Mouse (Mus musculus) left cerebral cortex, adult 11 months (tissue): ENCODE results near the gene Rnf8.
"Not testable (repeated sequence)": the region's sequence is repeated elsewhere in the genome, so short reads cannot be mapped to it uniquely, and the experiment has no call there.

Source experiments
- DNase-seq: peaks from one replicate; pipeline ENCODE4 v3.0.0; 2022; ENCODE audit warnings: low spot score

Rnf8 gene

DNA sequence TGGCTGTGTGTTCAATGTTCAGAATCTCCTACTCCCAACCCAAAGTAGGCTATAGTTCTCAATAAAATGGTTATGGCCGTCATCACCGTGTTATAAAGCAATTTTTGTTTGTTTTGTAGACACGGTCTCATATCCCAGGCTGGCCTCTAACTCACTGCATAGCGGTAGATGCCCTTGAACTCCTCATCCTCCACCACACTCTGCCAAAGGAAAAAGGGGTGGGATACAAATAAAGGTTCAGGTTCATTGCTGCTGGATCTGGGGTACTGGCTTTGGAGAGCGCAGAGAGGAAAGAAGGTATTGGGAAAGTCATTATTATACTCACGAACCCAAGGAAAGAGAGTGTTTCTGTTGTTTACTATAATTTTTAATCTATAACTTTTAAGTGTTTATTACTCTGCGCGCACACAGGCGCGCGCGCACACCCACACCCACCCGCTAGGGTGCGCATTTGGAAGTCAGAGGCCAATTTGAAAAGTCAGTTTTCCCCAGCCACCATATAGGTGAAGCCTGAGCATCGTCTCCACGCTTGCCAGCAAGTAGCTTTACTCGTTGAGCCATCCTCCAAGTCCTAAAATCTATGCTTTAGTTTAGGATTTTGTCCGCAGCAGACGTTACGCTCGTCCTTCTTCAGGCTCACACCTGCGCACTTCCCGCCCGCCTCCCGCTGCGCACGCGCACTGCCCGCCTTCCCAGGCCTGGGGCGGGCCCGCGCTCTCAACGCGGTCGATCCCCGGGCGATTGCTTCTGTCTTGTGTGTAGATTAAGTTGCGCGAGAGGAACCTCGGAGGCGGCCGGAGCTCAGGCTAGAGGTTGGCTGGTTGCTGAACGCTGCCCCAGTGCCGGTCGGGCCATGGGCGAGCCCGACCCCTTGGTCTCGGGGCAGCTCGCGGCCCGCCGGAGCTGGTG, at the start of gene Rnf8, which contains the start of gene Gm28043:
Gene Rnf8 (plus strand): TSS at position 676 of the 909 bp plus-strand sequence.
Gene Gm28043 (plus strand): TSS at position 762 of the 909 bp plus-strand sequence.
- DNase-seq, result peak; percentile 87

DNA sequence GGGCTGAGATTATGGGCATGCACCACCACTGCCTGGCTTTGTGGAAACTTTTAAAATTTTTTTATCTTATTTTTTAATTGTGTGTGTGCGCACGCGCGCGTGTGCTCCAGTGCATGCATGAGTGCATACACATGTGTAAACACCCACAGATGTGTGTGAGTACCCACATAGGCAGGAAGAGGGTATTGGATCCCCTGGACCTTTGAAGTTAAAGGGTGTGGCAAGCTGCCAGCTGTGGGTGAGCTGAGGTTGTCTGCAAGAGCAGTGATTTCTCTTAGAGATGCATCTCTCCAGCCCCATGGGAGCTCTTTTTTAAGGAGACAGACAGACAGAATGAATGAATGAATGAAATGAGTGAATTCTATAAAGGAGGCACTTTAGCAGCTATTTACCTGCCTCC, 49.1 kb upstream of the Rnf8 start:
- no peak for DNase-seq

DNA sequence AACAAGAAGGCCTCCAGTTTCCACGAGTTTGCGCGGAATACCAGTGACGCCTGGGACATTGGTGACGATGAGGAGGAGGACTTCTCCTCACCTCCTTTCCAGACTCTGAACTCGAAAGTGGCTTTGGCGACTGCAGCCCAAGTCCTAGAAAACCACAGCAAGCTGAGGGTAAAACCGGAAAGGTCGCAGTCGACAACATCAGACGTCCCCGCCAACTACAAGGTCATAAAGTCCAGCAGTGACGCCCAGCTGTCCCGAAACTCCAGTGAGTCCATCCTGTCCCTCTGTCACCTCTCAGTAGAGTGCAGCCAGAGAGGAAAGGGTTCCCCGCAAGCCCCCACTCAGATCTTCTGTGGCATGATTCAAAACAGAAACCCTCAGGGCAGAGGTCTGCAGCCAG, 46.2 kb upstream of the Rnf8 start:
- no peak for DNase-seq

DNA sequence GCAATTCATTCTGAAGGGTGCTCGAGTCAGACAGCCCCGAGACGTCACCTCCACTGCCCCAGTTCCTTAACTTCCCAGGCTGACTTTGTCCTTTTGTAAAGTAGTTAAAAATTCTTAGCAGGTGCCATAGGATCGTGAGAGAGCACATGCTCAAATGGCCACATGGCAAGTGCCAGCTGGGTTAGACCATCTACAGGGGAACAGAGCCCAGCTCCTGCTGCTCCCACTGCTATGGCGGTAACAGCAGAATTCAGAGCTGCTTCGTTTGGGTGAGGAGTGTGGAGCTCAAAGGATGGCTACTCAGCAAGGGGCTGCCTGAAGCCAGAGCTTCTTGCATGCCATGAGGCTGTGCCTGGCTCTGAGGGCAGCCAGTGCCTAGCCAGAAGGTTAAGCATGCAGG, 44.8 kb upstream of the Rnf8 start:
- no peak for DNase-seq

DNA sequence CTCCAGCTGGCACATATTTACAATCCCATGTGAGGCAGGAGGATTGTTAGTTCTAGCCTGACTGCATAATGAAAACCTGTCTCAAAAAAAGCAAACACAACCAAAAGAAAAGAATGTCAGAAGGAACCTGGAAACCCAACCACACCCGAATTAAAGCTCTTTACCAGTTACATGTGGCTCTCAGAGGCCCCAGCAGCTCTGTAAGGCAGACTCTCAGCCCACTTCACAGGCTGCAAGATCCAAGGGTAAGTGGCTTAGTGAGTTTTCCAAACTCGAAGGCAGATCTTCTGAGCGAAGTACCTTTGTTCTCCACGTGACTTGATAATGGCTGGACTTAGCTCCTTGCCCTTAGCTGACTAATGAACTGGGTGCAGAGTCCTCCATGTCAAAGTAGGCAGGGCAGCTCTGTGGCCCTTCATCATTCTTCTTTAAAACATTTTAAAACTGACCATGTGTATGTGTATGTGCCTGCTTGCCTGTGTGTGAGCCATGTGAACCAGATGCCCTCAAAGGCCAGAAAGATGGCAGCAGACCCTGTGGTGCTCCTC, 34.9 kb upstream of the Rnf8 start:
- DNase-seq, result no peak

DNA sequence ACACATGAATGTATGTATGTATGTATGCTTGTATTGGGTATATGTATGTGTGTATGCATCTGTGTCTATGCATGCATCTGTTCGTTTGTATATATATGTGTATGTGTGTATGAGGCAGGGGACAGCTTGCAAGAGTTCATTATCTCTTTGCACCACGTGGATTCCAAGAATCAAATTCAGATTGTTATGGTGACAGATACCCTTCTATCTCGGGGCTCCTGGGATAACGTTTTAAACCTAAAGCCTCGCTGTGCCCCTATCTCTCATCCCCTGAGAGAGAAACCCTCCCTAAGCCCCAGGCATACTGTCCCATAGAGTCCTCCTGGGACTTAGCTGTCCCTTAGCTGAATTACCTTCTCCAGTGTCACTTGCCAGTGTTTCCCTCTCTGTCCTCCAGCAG, 31.0 kb upstream of the Rnf8 start:
- no peak for DNase-seq

DNA sequence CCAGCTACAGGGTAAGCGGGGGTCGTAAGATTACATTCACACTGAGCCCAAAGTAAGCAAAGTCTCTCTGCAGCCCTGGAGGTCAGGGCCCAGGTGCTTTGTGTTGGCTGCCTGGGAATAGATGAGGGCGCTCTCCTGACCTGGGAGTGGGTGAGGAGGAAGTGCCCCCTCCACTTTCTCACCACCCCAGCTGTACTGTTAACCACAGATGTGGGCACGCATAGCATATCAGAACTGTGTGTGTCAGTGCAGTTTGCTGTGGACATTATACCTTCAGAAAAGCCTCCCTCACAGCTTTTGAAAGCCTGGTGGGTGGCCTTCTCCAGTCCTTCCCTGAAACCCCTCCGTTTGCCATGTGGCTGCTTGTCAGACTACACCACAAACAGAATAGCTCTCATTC, 30.3 kb upstream of the Rnf8 start:
- DNase-seq, result no peak

DNA sequence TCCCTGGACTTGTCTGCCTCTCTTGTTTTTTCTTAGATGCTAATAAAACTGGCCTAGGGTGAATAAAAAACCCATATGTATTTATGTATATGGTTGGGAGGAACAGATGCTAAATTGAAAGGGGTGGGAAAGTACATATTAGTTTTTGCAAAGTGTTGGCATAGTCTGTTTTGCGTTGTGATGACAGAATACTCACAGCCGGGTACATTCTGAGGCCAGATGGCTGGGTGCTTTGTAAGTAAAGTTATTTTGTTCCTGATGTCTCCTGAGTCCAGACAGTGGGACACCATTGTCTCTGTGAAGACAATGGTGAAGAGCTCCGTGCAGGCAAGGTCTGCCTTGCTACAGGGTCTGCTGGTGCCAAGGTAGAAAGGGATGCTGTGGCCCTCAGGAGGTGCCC, 29.9 kb upstream of the Rnf8 start:
- DNase-seq, result no peak

DNA sequence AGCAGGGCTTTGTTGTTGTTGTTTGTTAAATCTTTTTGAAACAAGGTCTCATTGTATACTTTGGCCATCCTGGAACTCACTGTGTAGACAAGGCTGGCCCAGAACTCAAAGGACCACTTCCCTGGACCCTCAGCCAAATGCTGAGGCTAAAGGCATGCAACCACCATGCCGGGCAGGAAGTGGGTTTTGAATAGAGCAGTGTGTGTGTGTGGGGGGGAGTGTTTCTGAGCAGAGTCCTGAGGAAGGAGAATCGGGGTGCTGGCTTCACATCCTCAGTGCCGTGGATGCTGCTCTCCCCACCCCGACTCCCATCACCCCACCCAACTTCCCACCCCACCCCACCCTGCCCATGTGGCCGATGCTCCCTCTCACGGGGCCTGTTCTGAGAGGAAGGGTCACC, 29.1 kb upstream of the Rnf8 start:
- DNase-seq, result no peak

DNA sequence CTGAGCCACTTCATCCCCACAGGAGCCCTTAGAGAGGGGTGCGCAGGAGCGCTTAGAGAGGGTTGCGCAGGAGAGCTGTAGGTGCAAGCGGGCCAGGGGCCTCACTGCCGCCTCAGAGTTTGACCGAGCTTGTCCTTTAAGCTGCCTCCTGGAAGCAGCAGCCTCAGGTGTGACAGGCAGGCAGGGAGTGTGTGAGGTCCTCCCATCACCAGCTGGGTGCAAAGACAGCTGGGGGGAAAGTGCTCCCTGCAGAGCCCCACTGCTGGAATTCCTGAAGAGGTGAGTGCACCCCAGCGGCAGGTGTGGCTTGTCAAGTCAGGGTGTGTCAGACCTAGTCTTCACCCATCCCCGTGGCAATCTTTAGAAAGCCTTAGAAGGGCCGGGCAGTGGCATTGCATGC, 27.7 kb upstream of the Rnf8 start:
- no peak for DNase-seq

DNA sequence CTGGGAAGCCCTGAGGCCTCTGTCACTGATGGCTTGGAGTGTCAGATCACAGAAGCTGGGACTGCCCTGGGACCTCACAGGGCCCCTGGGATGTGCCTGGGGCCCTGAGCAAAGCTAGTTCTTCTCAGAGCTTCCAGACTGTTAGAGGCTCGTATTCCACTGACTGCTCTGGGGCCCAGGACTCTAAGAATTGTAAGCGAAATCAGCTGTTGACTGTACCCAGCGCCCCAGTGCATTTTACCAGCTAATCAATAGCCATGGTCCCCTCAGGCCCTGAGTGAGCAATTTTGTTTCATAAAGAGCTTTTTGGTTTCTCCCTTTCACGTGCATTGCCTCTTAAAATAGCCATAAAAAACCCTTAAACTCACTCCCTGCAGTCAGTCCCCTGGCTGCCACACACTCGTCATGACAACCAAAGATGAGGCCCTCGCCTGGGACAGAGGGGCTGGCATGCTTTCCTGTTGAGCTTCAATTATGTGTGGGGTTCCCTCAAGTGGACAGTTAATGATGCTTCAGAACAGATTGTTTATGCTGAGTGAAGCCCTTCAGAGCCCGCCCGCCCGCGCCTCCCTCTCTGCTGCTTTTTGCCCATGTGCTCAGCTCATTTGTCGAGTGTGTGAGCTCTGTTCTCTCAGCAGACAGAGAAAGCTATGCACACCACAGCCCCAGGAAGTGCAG, 25.2 kb upstream of the Rnf8 start:
- no peak for DNase-seq

DNA sequence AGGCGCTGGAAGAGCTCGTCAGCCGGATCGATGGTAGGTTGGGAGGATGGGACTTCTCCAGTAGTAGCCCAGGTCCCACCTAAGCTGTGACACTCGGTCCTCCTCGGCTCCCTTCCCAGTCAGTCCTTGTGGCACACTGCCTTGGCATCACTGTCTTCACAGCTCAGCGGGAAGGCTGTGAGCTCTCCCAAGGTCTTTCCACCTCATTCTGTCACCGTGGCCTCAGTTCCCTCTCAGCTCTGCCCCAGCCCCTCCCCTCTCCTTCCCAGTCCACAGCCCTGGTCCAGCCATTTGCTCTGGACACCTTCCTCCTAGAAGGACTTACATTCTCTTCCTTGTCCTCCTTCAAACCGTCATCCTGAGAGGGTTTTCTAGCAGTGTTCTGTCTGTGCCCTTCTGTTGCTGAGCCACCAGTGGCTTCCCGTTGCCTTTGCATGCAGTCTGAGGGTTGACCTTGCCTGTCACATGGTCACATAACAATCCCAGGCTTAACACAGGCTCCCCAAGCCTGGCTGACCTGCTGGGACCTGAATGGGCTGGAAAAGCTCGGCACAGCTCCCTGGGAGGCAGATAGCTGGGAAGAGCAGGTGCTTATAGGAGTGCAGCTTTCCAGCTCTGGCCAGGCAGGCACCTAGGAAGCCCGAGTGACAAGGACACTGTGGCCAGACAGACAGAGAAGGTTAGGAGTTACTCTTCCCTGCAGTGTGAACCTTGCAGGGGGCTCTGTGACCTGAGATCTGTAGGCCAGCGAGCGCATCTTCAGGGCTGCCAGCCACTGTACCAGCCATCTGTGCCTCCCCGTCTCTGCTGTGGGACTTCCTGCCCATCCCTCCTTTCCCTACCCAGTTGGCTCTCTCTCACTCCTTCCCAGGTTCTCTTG, 18.5 kb upstream of the Rnf8 start:
- DNase-seq, result no peak

DNA sequence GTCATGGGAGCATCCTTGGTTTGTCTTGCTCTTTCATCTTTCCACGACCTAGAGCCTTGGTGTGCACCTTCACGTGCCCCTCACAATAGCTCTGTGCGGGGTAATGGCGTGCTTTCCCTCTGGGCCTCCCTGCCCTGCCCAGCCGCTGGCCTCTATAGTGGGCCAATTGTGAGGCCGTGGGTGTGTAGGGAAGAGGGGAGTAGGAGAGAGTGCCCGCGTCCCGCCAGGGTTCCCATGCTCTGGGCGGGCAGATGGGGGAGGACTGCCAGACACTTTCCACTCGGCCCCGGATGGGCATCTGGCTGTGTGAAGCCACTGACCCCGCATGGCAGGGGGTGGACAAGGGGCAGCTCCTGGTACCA, 17.8 kb upstream of the Rnf8 start:
- DNase-seq, result no peak

DNA sequence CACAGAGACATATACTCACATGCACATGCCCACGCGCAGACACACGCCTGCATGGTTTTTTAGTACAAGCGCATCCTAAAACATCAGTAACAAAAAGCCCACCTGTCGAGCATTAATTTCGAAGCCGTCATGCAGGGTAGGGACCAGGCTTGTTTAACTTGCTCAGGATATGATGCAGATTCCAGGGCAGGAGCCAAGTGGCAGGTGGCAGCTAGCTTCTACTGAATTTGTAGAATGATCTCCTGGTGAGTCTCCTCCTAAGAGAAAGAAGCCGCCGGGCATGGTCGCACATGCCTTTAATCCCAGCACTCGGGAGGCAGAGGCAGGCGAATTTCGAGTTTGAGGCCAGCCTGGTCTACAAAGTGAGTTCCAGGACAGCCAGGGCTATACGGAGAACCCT, 15.5 kb upstream of the Rnf8 start:
- no peak for DNase-seq

DNA sequence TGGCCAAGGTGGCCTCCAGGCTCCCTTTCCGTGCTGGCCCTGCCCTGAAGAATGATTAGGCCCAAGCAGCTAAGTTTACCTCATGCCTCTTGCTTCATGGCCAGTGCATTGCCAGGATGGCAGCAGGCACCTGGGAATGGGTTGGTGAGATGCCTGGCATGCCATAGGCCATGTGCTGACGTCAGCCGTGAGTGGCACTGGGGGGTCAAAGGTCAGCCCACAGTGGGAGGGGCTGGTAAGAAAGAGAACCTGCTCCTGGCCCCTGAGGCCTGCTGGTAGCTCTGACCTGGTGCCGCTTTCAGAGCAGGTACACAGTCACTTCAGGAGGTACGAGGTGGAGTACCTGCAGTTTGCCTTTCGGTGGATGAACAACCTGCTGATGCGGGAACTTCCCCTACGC, 15.1 kb upstream of the Rnf8 start:
- DNase-seq, result no peak

DNA sequence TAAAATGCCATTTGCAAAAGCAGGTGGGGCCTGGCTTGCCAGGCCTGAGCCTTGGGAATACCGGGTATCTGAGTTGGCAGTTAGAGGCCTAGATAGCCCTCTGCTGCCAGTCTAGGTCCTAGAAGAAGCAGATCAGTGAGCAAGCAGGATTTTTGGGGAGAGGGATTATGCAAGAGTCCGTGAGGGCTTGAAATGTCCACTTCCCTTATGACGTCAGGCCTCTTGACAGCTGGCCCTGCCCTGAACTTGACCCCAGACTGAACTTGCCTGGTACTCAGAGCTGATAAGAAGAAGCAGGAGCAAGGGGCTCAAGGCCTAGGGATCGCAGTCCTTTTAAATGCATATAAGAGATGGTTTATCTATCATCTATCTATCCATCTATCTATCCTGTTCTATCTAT, 13.2 kb upstream of the Rnf8 start:
- no peak for DNase-seq

DNA sequence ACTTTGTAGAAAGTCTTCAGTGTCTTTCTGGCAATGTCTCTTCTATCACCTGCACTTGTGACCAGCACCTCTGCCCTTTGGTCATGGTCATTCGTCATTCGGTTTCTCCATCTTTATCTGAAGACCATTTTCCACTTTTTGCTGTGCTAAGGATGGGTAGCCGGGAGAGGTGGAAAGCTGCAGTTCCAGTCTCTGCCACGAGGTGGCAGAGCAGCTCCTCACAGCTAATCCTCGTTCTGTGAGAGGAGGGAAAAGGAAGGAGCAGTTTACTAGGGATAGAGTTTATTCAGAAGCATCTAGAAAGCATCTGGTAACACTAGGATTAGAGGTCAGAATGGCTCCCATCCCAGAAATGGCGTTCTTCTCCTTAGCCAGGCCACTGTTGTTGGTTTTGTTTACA, 11.3 kb upstream of the Rnf8 start:
- DNase-seq, result peak; percentile 62

DNA sequence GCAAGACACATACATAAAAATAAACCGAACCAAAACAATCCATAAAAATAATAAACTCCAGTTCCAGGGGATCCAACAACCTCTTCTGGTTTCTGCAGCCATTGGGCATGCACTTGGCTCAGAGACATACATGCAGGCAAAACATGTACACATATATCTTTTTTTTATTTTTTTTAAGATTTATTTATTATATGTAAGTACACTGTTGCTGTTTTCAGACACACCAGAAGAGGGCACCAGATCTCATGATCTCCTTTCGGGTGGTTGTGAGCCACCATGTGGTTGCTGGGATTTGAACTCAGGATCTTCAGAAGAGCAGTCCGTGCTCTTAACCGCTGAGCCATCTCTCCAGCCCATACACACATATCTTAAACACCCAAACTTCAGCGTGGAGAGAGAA, 1.1 kb upstream of the Rnf8 start:
- DNase-seq, result not testable (repeated sequence)

DNA sequence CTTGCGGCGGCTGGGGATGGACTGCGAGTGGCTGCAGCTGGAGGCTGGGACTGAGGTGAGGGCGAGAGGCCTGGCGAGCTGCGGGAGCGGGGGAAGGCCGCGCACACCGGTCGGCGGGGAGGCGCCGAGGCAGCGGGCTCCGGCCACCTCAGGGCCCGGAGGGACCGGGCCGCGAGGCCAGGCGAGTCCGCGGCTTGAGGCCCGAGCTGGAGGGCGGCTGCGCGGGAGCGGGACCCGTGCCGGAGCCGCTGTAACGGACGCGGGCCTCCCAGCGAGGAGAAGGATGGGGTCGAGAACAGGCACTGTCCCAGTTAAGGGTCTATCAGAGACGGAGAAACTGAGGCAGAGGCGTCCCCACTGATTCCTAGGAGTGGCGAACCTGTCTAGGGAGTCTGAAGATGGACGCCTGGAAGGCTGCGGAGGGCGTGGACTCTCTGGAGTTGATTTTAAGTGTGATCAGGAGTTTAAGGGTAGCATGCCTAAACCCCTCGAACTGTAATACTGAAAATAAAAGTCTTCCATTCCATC, 498 bp downstream of the Rnf8 start:
- no peak for DNase-seq

DNA sequence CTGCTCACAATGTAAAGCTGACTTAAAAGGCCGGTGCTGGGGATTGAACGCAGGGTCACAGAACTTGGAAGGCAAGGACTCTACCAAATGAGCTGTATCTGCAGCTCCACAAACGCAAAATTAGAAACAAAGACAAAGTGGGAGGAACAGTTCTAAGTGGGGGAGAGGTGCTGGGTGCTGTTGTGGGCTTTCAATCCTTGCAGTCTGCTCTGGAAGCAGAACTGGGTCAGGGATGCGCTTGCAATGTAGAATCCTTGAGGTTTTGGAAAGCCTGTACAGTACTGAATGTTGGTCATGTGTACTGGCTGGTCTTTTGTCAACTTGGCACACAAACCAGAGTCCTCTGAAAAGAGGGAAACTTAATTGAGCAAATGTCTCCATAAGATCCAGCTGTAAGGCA, 1.0 kb downstream of the Rnf8 start:
- DNase-seq, result no peak

DNA sequence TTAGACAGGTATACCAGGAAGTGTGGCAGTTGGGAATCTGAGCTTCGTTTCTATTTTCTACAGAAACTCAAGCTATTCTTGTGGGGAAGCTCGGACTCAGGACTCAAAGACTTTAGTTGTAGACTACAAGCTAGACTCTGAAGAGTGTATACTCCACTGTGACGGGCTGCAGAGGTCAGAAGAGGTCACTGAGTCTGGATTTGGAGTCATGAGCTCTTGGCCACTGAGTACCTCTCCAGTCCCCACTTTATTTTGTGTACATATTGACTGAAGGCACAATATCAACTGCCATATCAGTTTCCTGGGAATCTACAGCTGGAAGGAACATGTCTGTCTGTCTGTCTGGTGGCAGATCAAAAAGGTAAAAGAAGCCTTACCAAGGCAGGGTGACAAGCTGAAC, 4.6 kb downstream of the Rnf8 start:
- no peak for DNase-seq

DNA sequence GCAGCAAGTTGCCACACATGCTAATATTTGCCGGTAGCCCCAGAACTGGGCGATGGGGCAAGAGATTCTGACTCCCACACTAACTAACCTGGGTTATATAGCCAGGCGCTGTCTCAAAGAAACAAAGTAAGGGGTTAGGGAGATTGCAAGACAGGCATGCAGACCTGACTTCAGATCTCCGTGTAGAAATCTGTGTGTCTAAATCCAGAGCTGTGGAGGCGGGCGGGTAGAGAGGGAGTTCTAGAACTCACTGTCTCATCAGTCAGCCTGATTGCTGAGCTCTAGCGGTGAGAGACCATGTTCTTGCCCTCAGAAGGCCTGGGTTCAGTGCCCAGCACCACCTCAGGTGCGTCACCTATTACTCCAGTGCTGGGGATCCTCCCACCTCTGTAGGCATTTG, 8.9 kb downstream of the Rnf8 start:
- no peak for DNase-seq
